Mouse (Mus musculus) midbrain, embryonic 13.5 days (tissue): Measurements from ENCODE around the gene Tapt1. TPM values are rescaled to one million over a fixed set of nuclear protein-coding genes. Genes with fewer than 3 reads are reported as not detected.

Experiments
- ATAC-seq: fragments of 200-750 bp; cut with Nextera tagmentation; 2 replicates; pipeline ENCODE4 v1.8.0; 2017; ENCODE audit warnings: mild to moderate bottlenecking, moderate TSS enrichment, moderate library complexity
- H3K27ac ChIP-seq: fragments of 300-500 bp; sonication (generic); 2 replicates; pipeline ENCODE4 v1.5.1; 2015; ENCODE audit warnings: inconsistent platforms, mild to moderate bottlenecking, moderate library complexity
- H3K27me3 ChIP-seq: fragments of 300-500 bp; sonication (generic); 2 replicates; pipeline ENCODE4 v1.6.1; 2015; ENCODE audit warnings: mild to moderate bottlenecking, inconsistent platforms
- H3K36me3 ChIP-seq: fragments of 300-500 bp; sonication (generic); 2 replicates; pipeline ENCODE4 v1.6.1; 2015; ENCODE audit warnings: mild to moderate bottlenecking, inconsistent platforms
- H3K4me1 ChIP-seq: fragments of 300-500 bp; sonication (generic); replicated peaks from 2 replicates; pipeline ENCODE4 v1.6.1; 2015; ENCODE audit warnings: inconsistent platforms
- H3K4me2 ChIP-seq: fragments of 300-500 bp; sonication (generic); replicated peaks from 2 replicates; pipeline ENCODE4 v1.6.1; 2015; ENCODE audit warnings: moderate library complexity, mild to moderate bottlenecking, inconsistent platforms
- H3K4me3 ChIP-seq: fragments of 300-500 bp; sonication (generic); replicated peaks from 2 replicates; pipeline ENCODE4 v1.5.1; 2015; ENCODE audit warnings: mild to moderate bottlenecking, inconsistent platforms
- H3K9ac ChIP-seq: fragments of 300-500 bp; sonication (generic); replicated peaks from 2 replicates; pipeline ENCODE4 v1.6.1; 2015; ENCODE audit warnings: mild to moderate bottlenecking, inconsistent platforms
- H3K9me3 ChIP-seq: fragments of 300-500 bp; sonication (generic); 2 replicates; pipeline ENCODE4 v1.6.1; 2016; ENCODE audit warnings: mild to moderate bottlenecking, inconsistent platforms
- WGBS: fragments of 180-500 bp; shearing (Covaris S2); methylation state at CpG from one replicate; pipeline ENCODE4 v1.1.7; 2015; 5-methylcytosine and 5-hydroxymethylcytosine counted together
- polyA plus RNA-seq: library from polyadenylated mRNA; unstranded; fragments of >200 nt; fragmentation: Nextera tagmentation; extraction: Ambion mirVana; gene quantifications from 2 replicates; pipeline ENCODE4 v1.2.1, GENCODE M21; 2015

Tapt1 gene
- polyA plus RNA-seq, 1 experiment from 2014 or later = 25.6 TPM

DNA sequence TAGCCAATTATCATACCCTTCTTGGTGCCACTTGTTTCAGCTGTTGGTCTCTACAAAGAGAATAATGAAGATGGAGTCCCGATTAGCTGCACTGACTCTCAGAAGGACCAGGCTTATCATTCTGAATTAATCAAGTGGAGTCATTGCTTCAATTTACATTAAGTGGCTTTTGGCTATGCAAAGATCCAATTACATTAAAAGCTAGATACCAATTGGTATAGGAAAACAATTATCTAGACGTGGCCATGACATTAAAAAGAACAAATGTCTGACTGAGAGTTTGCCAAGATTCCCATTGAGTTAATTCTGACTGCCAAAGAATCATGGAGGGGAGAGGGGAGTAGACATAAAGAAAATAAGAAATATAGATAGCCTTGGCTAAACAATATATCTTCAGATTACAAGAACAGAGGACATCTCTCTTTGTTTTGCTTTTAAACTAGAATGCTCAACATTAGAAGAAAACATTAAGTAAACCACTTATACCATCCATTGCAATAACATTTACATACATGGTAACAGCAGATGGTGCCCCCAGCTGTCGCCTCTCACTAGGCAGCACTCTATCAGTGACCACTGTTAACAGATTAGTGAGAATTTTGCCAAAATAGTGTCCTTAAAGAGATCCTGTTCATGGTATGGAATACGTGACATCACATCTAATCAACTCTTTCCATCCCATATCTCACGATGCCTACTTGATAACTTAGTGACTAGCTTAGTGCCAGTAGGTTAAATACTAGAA is 24.0 kb upstream of the Tapt1 start:
- Histone ChIP-seq H3K9me3 (no peaks in the 10 kb centered on the region), H3K4me1 (no peaks in the 10 kb centered on the region), H3K27ac (no peak overlapping the region), H3K4me2 (no peak overlapping the region), H3K9ac (no peak overlapping the region), H3K36me3 (no peaks in the 10 kb centered on the region), H3K4me3 (no peak overlapping the region), H3K27me3 (no peaks in the 10 kb centered on the region)
- WGBS = 73% methylated on average over 5 of the region's 5 CpGs
- ATAC-seq = no peak

DNA sequence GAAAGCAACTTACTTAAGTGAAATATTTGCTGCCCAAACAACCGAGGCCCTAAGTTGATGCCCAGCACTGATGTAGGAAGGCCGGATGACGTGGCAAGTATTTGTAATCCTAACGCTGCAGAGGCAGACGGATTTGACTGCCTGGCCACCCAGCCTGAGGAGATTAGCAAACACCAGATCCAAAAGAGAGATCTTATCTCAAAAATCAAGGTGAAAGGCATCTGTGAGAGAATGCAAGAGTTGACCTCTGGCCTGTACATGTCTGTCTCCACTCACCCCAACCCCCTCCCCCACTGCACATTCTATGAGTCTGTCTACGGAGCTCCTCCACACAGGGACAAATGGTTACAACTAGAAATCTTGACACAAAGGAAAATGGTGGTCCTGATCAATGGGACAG is 22.9 kb upstream of the Tapt1 start:
- H3K4me1 ChIP-seq = no peaks in the 10 kb centered on the region
- no peaks in the 10 kb centered on the region for H3K27me3 ChIP-seq
- H3K9ac ChIP-seq = no peak overlapping the region
- no peak overlapping the region for H3K4me3 ChIP-seq
- no peaks in the 10 kb centered on the region for H3K36me3 ChIP-seq
- ATAC-seq = no peak
- H3K9me3 ChIP-seq = no peaks in the 10 kb centered on the region
- 84% methylated on average over 6 of the region's 6 CpGs for WGBS
- no peak overlapping the region for H3K4me2 ChIP-seq
- no peak overlapping the region for H3K27ac ChIP-seq

- H3K4me1 ChIP-seq = no peaks in the 10 kb centered on the region
- no peaks in the 10 kb centered on the region for H3K9me3 ChIP-seq
- no peaks in the 10 kb centered on the region for H3K27me3 ChIP-seq
- no peak overlapping the region for H3K27ac ChIP-seq
- no peak overlapping the region for H3K4me3 ChIP-seq
- H3K36me3 ChIP-seq = no peaks in the 10 kb centered on the region
- 28% methylated on average over 11 of the region's 11 CpGs for WGBS
- no peak overlapping the region for H3K4me2 ChIP-seq
- ATAC-seq = no peak
- no peak overlapping the region for H3K9ac ChIP-seq
These were observed 20.2 kb upstream of the Tapt1 start for GRCm38 (mm10) chr5:44246493-44247217.

DNA sequence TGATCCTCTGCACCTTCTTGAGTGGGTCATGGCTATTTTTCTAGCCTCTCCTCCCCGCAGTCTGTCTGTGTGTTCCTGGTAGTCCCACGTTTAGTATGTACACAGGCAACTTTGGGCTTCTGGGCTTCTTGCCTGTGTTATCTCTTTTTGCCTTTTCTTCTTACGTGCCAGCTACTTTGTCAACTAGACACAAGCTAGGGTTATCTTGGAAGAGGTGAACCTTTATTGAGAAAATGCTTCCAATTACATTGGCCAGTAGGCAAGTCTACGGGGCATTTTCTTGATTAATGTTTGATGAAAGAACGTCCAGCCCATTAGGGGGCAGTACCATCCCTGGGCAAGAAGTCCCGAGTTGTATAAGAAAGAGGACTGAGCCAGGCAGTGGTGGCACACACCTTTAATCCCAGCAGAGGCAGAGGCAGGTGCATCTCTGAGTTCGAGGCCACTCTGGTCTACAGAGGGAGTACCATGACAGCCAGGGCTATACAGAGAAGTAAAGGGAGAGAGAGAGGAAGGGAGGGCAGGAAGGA is 18.5 kb upstream of the Tapt1 start:
- H3K4me2 ChIP-seq = no peak overlapping the region
- H3K4me1 ChIP-seq = no peaks in the 10 kb centered on the region
- no peak for ATAC-seq
- no peak overlapping the region for H3K27ac ChIP-seq
- H3K36me3 ChIP-seq = no peaks in the 10 kb centered on the region
- no peaks in the 10 kb centered on the region for H3K27me3 ChIP-seq
- no peaks in the 10 kb centered on the region for H3K9me3 ChIP-seq
- 79% methylated on average over 7 of the region's 7 CpGs for WGBS
- no peak overlapping the region for H3K9ac ChIP-seq
- H3K4me3 ChIP-seq = no peak overlapping the region

DNA sequence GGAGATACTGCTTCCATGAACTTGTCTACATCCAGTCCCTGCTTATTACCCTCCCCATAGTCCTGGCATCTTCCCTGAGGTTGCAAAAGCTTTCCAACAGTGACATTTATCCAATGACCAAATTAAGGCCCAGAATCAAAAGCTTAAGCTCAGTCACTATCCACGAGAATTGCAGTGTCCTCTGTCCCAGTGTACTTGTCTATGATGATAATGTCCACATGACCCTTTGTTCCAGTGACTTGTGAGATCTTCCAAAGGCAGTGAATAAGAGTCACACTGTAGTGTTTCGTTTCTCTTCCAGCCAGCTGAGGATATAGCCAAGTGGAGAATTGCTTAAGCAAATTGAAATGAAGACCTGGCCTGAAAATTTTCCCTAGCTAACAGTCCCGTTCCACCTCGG is 16.4 kb upstream of the Tapt1 start:
- Histone ChIP-seq H3K9me3 (no peaks in the 10 kb centered on the region), H3K4me2 (no peak overlapping the region), H3K36me3 (no peaks in the 10 kb centered on the region), H3K27me3 (no peaks in the 10 kb centered on the region), H3K4me3 (no peak overlapping the region), H3K9ac (no peak overlapping the region), H3K27ac (no peak overlapping the region), H3K4me1 (no peaks in the 10 kb centered on the region)
- ATAC-seq = no peak
- 89% methylated on average over 4 of the region's 4 CpGs for WGBS

DNA sequence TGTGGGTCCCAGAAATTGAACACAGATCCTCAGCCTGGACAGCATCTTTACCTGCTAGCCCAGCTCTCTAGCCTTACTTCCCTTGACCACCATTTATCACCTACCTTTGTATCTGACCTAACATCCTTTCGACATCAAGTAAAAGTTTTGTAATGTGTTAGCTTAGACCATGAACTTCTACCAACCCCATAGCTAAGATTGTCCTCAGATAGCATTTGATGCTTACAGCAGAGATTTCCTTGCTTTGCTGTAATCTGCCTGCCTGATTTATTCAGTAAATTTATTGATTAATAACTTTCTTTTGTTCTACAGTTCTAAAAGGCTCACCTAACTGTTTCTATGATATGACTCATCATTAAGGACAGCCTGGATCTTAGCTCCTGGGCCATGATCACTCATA is 15.3 kb upstream of the Tapt1 start:
- H3K27me3 ChIP-seq = no peaks in the 10 kb centered on the region
- no peak overlapping the region for H3K4me2 ChIP-seq
- H3K9ac ChIP-seq = no peak overlapping the region
- 98% methylated on average over 1 of the region's 1 CpGs for WGBS
- H3K9me3 ChIP-seq = no peaks in the 10 kb centered on the region
- ATAC-seq = no peak
- H3K27ac ChIP-seq = no peak overlapping the region
- H3K4me1 ChIP-seq = no peaks in the 10 kb centered on the region
- no peak overlapping the region for H3K4me3 ChIP-seq
- H3K36me3 ChIP-seq = no peaks in the 10 kb centered on the region

GRCm38 (mm10) chr5:44239187-44240136 is 13.0 kb upstream of the Tapt1 start:
- 72% methylated on average over 7 of the region's 7 CpGs for WGBS
- Histone ChIP-seq H3K9ac (no peak overlapping the region), H3K4me1 (no peaks in the 10 kb centered on the region), H3K27ac (no peak overlapping the region), H3K4me2 (no peak overlapping the region), H3K27me3 (no peaks in the 10 kb centered on the region), H3K36me3 (no peaks in the 10 kb centered on the region), H3K4me3 (no peak overlapping the region), H3K9me3 (no peaks in the 10 kb centered on the region)
- ATAC-seq = no peak

DNA sequence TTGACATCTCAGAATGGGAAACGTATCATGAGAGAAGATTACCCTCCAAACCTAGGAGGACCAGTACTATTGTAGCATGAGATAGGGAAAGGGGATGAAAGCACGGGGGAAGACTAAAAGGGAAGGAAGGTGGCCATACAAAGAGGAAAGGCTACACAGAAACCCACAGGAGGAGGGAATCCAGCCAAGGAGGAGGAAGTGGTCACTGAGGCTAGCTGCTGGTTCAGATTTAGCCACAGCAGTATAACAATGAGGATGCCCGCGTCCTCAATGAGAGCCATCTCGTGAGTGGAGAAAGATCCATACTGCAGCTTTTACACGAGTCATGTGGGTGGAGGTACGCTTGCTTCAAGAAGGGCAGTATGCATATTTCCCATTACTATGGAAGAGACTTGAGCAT is 11.8 kb upstream of the Tapt1 start:
- no peak overlapping the region for H3K4me2 ChIP-seq

GRCm38 (mm10) chr5:44234606-44235005 is 8.2 kb upstream of the Tapt1 start:
- WGBS = 91% methylated on average over 7 of the region's 7 CpGs
- no peak overlapping the region for H3K9ac ChIP-seq
- no peaks in the 10 kb centered on the region for H3K4me1 ChIP-seq
- H3K27me3 ChIP-seq = no peaks in the 10 kb centered on the region
- H3K36me3 ChIP-seq = no peaks in the 10 kb centered on the region
- no peaks in the 10 kb centered on the region for H3K9me3 ChIP-seq
- H3K4me2 ChIP-seq = no peak overlapping the region
- H3K27ac ChIP-seq = no peak overlapping the region
- no peak for ATAC-seq
- no peak overlapping the region for H3K4me3 ChIP-seq

More for the DNA sequence above, 11.8 kb upstream of the Tapt1 start:
- Histone ChIP-seq H3K36me3 (no peaks in the 10 kb centered on the region), H3K27me3 (no peaks in the 10 kb centered on the region), H3K4me3 (no peak overlapping the region), H3K4me1 (no peaks in the 10 kb centered on the region), H3K9ac (no peak overlapping the region), H3K27ac (no peak overlapping the region), H3K9me3 (no peaks in the 10 kb centered on the region)
- WGBS = 92% methylated on average over 7 of the region's 7 CpGs
- ATAC-seq = no peak

DNA sequence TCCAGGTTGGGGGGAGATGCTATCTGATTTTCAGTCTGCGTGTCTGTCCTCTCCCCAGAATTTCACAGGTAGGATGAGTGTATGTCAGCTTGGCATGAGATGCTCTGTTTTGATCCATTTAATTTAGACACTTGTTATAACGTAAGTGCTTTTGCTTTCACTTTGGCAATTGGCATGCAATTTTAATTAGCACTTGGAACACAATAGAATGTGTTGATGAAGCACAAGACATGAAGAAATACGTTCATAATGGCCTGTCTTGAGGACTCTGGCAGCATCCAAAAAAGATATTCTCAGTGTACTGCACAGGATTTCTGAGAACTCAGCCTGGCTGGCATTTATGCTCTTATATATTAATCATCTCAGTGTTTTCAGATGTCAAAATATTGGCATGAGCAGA is 7.5 kb upstream of the Tapt1 start:
- no peak for ATAC-seq

GRCm38 (mm10) chr5:44228756-44229155 is 2.3 kb upstream of the Tapt1 start:
- Histone ChIP-seq H3K9ac (no peak overlapping the region), H3K4me2 (no peak overlapping the region), H3K4me3 (no peak overlapping the region), H3K27ac (no peak overlapping the region), H3K36me3 (no peaks in the 10 kb centered on the region), H3K4me1 (peaks cover 32% of the 10 kb centered on the region), H3K27me3 (no peaks in the 10 kb centered on the region), H3K9me3 (no peaks in the 10 kb centered on the region)
- no peak for ATAC-seq
- WGBS = 71% methylated on average over 4 of the region's 4 CpGs

More for the DNA sequence above, 7.5 kb upstream of the Tapt1 start:
- H3K9me3 ChIP-seq = no peaks in the 10 kb centered on the region
- WGBS = 85% methylated on average over 3 of the region's 3 CpGs
- H3K9ac ChIP-seq = no peak overlapping the region
- no peak overlapping the region for H3K4me2 ChIP-seq
- H3K36me3 ChIP-seq = no peaks in the 10 kb centered on the region
- no peaks in the 10 kb centered on the region for H3K4me1 ChIP-seq
- no peak overlapping the region for H3K4me3 ChIP-seq
- H3K27ac ChIP-seq = no peak overlapping the region
- no peaks in the 10 kb centered on the region for H3K27me3 ChIP-seq

GRCm38 (mm10) chr5:44228323-44228722 is 1.9 kb upstream of the Tapt1 start:
- 61% methylated on average over 1 of the region's 1 CpGs for WGBS
- no peak overlapping the region for H3K9ac ChIP-seq

More at GRCm38 (mm10) chr5:44228323-44228722, 1.9 kb upstream of the Tapt1 start:
- Histone ChIP-seq H3K4me1 (peaks cover 37% of the 10 kb centered on the region), H3K4me3 (no peak overlapping the region), H3K27ac (no peak overlapping the region), H3K36me3 (no peaks in the 10 kb centered on the region), H3K4me2 (no peak overlapping the region), H3K27me3 (no peaks in the 10 kb centered on the region), H3K9me3 (no peaks in the 10 kb centered on the region)
- no peak for ATAC-seq
